Mouse (Mus musculus) small intestine, adult 2 months (tissue): ENCODE measurements at regions not wholly inside any gene's neighbourhood (a gene's known extent, or its start where the extent isn't known, plus 50 kb on each side); places are given as distances from the start of the nearest gene placed in this dataset.

Experiments
- H3K27ac ChIP-seq: fragments of 200-500 bp; 2 replicates; pipeline ENCODE4 v1.5.1; 2012; ENCODE audit warnings: low read depth, low read length, control low read depth, inconsistent platforms; ENCODE audit not compliant: insufficient read depth
- H3K27me3 ChIP-seq: fragments of 200-500 bp; 2 replicates; pipeline ENCODE4 v1.6.1; 2012; ENCODE audit warnings: mild to moderate bottlenecking, moderate library complexity, low read length, inconsistent platforms; ENCODE audit not compliant: control insufficient read depth, insufficient read depth
- H3K36me3 ChIP-seq: fragments of 200-500 bp; 2 replicates; pipeline ENCODE4 v1.6.1; 2012; ENCODE audit warnings: mild to moderate bottlenecking, low read length, control low read depth, inconsistent platforms; ENCODE audit not compliant: control insufficient read depth, insufficient read depth
- H3K4me1 ChIP-seq: fragments of 200-500 bp; 2 replicates; pipeline ENCODE4 v1.6.1; 2012; ENCODE audit warnings: low read length, inconsistent platforms, mixed read lengths; ENCODE audit not compliant: control insufficient read depth, insufficient read depth, insufficient read length
- H3K4me3 ChIP-seq: fragments of 200-500 bp; 2 replicates; pipeline ENCODE4 v1.5.1; 2012; ENCODE audit warnings: low read depth, mild to moderate bottlenecking, control low read depth, inconsistent platforms, low read length, moderate library complexity
- CTCF ChIP-seq: fragments of 200-500 bp; IDR thresholded peaks from 2 replicates; pipeline ENCODE4 v1.5.1; 2012; ENCODE audit warnings: low read depth, mild to moderate bottlenecking, control low read depth, inconsistent platforms, low read length, moderate library complexity, mixed read lengths; ENCODE audit not compliant: insufficient replicate concordance, insufficient read length; ENCODE audit errors: extremely low read depth
- POLR2A ChIP-seq: fragments of 200-500 bp; IDR thresholded peaks from 2 replicates; pipeline ENCODE4 v1.6.1; 2012; ENCODE audit warnings: low read depth, mild to moderate bottlenecking, control low read depth, inconsistent platforms, low read length, moderate library complexity
- WGBS: fragments of 180-500 bp; shearing (Covaris S2); methylation state at CpG from one replicate; pipeline ENCODE4 v1.1.7; 2018; 5-methylcytosine and 5-hydroxymethylcytosine counted together

GRCm38 (mm10) chr4:81005507-81006328, 95.3 kb downstream of the Lurap1l start:
- Histone ChIP-seq H3K4me3 (no peak overlapping the region), H3K36me3 (no peaks in the 10 kb centered on the region), H3K27me3 (no peaks in the 10 kb centered on the region), H3K4me1 (peaks cover 3% of the 10 kb centered on the region; the same call in 1 of the 2 replicates), H3K27ac (no peak overlapping the region)
- TF ChIP-seq POLR2A (no peak), CTCF (no peak)
- WGBS, result 21% methylated on average over 7 of the region's 7 CpGs

DNA sequence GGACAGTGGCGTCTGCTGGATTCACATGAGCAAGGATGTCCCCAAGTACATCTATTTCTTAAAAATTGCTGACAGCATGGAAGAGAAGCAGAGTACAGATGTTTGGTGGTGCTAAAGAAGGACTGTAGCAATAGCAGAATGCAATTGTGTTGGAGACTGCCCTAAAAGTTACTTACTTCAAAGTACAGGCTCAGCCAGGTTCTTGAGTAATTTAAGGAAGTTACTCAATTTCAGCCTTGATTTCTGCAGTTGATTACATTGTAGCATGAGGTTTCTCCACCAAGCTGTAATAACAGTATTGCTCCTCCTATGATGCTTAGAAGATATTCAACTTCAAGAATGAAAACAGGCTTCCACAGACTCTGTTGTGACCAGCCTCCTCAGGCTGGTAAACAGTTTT, 96.1 kb downstream of the Lurap1l start:
- Histone ChIP-seq H3K4me1 (peaks cover 3% of the 10 kb centered on the region; the same call in 1 of the 2 replicates), H3K27me3 (no peaks in the 10 kb centered on the region), H3K27ac (no peak overlapping the region), H3K4me3 (no peak overlapping the region), H3K36me3 (no peaks in the 10 kb centered on the region)
- 83% methylated on average over 1 of the region's 1 CpGs for whole genome bisulfite sequencing
- TF ChIP-seq CTCF (no peak), POLR2A (no peak)

DNA sequence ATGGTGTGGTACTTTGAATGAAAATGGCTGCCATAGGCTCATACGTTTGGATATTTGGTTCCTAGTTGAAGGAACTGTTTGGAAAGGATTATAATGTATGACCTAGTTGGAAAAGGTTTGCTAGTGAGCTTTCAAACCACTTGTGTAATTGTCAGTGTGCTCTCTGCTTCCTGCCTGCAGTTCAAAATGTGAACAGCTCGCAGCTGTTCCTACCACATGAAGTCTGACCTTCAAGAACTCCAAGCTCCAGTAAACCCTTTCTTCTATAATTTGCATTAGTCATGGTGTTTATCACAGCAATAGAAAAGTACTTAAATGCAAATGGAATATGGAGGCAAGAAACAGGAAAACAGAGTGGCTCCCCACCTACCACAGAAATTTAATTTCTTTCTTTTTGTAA, 111.4 kb downstream of the Lurap1l start:
- 86% methylated on average over 2 of the region's 2 CpGs for WGBS
- Histone ChIP-seq H3K36me3 (no peaks in the 10 kb centered on the region), H3K27ac (no peak overlapping the region), H3K27me3 (no peaks in the 10 kb centered on the region), H3K4me3 (no peak overlapping the region), H3K4me1 (no peaks in the 10 kb centered on the region)
- no peak for TF ChIP-seq CTCF
- no peak for TF ChIP-seq POLR2A

- no peak for TF ChIP-seq POLR2A
- no peak for TF ChIP-seq CTCF
- Histone ChIP-seq H3K36me3 (no peaks in the 10 kb centered on the region), H3K27me3 (no peaks in the 10 kb centered on the region), H3K4me1 (no peaks in the 10 kb centered on the region), H3K27ac (no peak overlapping the region), H3K4me3 (no peak overlapping the region)
- WGBS, result 63% methylated on average over 14 of the region's 14 CpGs
Observed at GRCm38 (mm10) chr4:81023436-81023983, 113.1 kb downstream of the Lurap1l start.

GRCm38 (mm10) chr4:81027558-81027957, 117.1 kb downstream of the Lurap1l start:
- Histone ChIP-seq H3K27me3 (no peaks in the 10 kb centered on the region), H3K36me3 (no peaks in the 10 kb centered on the region), H3K27ac (no peak overlapping the region), H3K4me1 (no peaks in the 10 kb centered on the region), H3K4me3 (no peak overlapping the region)
- 34% methylated on average over 1 of the region's 1 CpGs for WGBS
- TF ChIP-seq POLR2A, result no peak
- no peak for TF ChIP-seq CTCF

- 78% methylated on average over 3 of the region's 3 CpGs for WGBS
- no peaks in the 10 kb centered on the region for H3K36me3 ChIP-seq
- no peak overlapping the region for H3K4me3 ChIP-seq
- H3K4me1 ChIP-seq, result no peaks in the 10 kb centered on the region
- H3K27me3 ChIP-seq, result no peaks in the 10 kb centered on the region
- H3K27ac ChIP-seq, result no peak overlapping the region
- TF ChIP-seq POLR2A (no peak), CTCF (no peak)
Observed at GRCm38 (mm10) chr4:81030671-81031070, 120.2 kb downstream of the Lurap1l start.

- no peak overlapping the region for H3K27ac ChIP-seq
- no peaks in the 10 kb centered on the region for H3K36me3 ChIP-seq
- no peaks in the 10 kb centered on the region for H3K4me1 ChIP-seq
- no peak for TF ChIP-seq POLR2A
- no peak for TF ChIP-seq CTCF
- H3K27me3 ChIP-seq, result no peaks in the 10 kb centered on the region
- no peak overlapping the region for H3K4me3 ChIP-seq
Observed at GRCm38 (mm10) chr4:81037336-81037902, 127.0 kb downstream of the Lurap1l start.
